Mouse (Mus musculus) heart, embryonic 11.5 days (tissue): ENCODE results near the gene Kcnk2. TPM values are rescaled to one million over a fixed set of nuclear protein-coding genes. Genes with fewer than 3 reads are reported as not detected.

Experiments used
- ATAC-seq: fragments of 200-750 bp; cut with Nextera tagmentation; replicated peaks from 2 replicates; pipeline ENCODE4 v1.8.0; 2017; ENCODE audit warnings: moderate library complexity; ENCODE audit not compliant: insufficient number of reproducible peaks, low FRiP score, low TSS enrichment
- H3K27ac ChIP-seq: fragments of 300-500 bp; sonication (generic); 2 replicates; pipeline ENCODE4 v1.5.1; 2014; ENCODE audit warnings: mild to moderate bottlenecking, low read depth, low read length
- H3K27me3 ChIP-seq: fragments of 300-500 bp; sonication (generic); 2 replicates; pipeline ENCODE4 v1.6.1; 2014; ENCODE audit warnings: mild to moderate bottlenecking, low read length, mixed read lengths; ENCODE audit not compliant: control insufficient read depth, insufficient read depth
- H3K36me3 ChIP-seq: fragments of 300-500 bp; sonication (generic); 2 replicates; pipeline ENCODE4 v1.6.1; 2014; ENCODE audit warnings: mild to moderate bottlenecking, low read length, moderate library complexity, mixed read lengths; ENCODE audit not compliant: control insufficient read depth, insufficient read depth
- H3K4me1 ChIP-seq: fragments of 300-500 bp; sonication (generic); 2 replicates; pipeline ENCODE4 v1.6.1; 2014; ENCODE audit warnings: low read length; ENCODE audit not compliant: control insufficient read depth, insufficient read depth
- H3K4me2 ChIP-seq: fragments of 300-500 bp; sonication (generic); 2 replicates; pipeline ENCODE4 v1.6.1; 2014; ENCODE audit warnings: mild to moderate bottlenecking, moderate library complexity
- H3K4me3 ChIP-seq: fragments of 300-500 bp; sonication (generic); 2 replicates; pipeline ENCODE4 v1.5.1; 2014; ENCODE audit warnings: low read depth, low read length
- H3K9ac ChIP-seq: fragments of 300-500 bp; sonication (generic); 2 replicates; pipeline ENCODE4 v1.6.1; 2014; ENCODE audit warnings: mild to moderate bottlenecking, low read depth, low read length, moderate library complexity
- H3K9me3 ChIP-seq: fragments of 300-500 bp; sonication (generic); replicated peaks from 2 replicates; pipeline ENCODE4 v1.6.1; 2016; ENCODE audit warnings: low read length; ENCODE audit not compliant: control insufficient read depth
- WGBS: fragments of 180-500 bp; shearing (Covaris S2); extraction: QIAGEN DNeasy Blood & Tissue Kit; methylation state at CpG from one replicate; pipeline ENCODE4 v1.1.7; 2014; ENCODE audit not compliant: insufficient replicate concordance; 5-methylcytosine and 5-hydroxymethylcytosine counted together
- polyA plus RNA-seq: library from polyadenylated mRNA; unstranded; fragments of >200 nt; fragmentation: Nextera tagmentation; extraction: Ambion mirVana; gene quantifications from 2 replicates; pipeline ENCODE4 v1.2.1, GENCODE M21; 2014

Kcnk2 gene
- polyA plus RNA-seq, 1 experiment from 2014 or later = 0.70 TPM

DNA sequence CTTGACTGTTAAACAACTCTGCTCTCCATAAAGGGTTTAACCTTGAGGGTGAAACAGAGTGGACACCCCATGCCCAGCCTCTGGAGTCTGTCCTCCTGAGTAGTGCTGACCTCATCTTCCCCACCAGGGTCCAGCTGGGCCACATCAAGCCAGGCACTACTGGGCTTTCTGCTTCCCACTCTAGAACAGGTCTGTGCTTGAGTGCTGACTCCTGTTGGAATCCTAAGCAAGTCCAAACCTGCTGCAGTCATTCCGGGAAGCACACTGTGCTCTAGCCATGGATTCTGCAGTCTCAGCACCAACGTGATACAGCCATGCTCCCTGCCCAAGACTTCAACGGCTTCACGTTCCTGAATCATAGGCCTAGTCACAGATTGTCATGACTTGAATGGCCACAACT is 42.4 kb downstream of the Kcnk2 start:
- no peaks in the 10 kb centered on the region for H3K9me3 ChIP-seq
- no peaks in the 10 kb centered on the region for H3K4me1 ChIP-seq
- no peaks in the 10 kb centered on the region for H3K36me3 ChIP-seq
- no peak for ATAC-seq
- H3K4me2 ChIP-seq = no peak overlapping the region
- 74% methylated on average over 4 of the region's 4 CpGs for WGBS
- H3K27me3 ChIP-seq = no peaks in the 10 kb centered on the region
- H3K27ac ChIP-seq = no peak overlapping the region
- no peak overlapping the region for H3K4me3 ChIP-seq
- no peak overlapping the region for H3K9ac ChIP-seq

DNA sequence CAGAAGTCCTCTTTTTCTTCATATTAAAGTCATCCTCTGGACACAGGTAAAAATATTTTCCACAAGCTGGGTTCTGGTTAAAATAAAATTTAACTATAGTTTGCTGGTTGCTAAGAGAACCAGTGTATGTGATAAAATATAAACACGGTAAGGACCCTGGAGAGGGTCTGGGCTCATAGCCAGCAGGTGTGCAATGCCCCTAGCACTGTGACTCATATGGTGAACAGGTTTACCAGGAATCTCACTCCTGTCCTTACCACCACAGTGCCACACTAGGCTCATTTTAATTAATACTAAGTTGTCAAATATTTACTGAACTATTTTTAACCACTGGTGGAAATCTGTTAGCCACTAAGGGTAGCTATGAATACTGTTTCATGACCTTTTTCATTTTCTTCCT is 48.2 kb downstream of the Kcnk2 start:
- no peak overlapping the region for H3K4me2 ChIP-seq
- H3K27ac ChIP-seq = no peak overlapping the region
- 0 out of 2 replicates have a peak, but pooled peaks cover 2% of the 10 kb centered on the region for H3K27me3 ChIP-seq
- no peaks in the 10 kb centered on the region for H3K9me3 ChIP-seq
- WGBS = 52% methylated on average over 1 of the region's 1 CpGs
- H3K4me3 ChIP-seq = no peak overlapping the region
- H3K36me3 ChIP-seq = no peaks in the 10 kb centered on the region
- peaks cover 12% of the 10 kb centered on the region; the same call in 1 of the 2 replicates for H3K4me1 ChIP-seq
- no peak for ATAC-seq
- no peak overlapping the region for H3K9ac ChIP-seq

GRCm38 (mm10) chr1:189351804-189352203 is 50.3 kb downstream of the Kcnk2 start:
- no peak overlapping the region; the same call in 1 of the 2 replicates for H3K4me2 ChIP-seq
- 0 out of 2 replicates have a peak, but pooled peaks have one; percentile 55 for ATAC-seq
- peaks cover 12% of the 10 kb centered on the region; the same call in 1 of the 2 replicates for H3K4me1 ChIP-seq
- 0 out of 2 replicates have a peak, but pooled peaks cover 2% of the 10 kb centered on the region for H3K27me3 ChIP-seq
- 25% methylated on average over 6 of the region's 6 CpGs for WGBS
- no peak overlapping the region for H3K9ac ChIP-seq
- H3K4me3 ChIP-seq = no peak overlapping the region
- no peaks in the 10 kb centered on the region for H3K36me3 ChIP-seq
- no peak overlapping the region for H3K27ac ChIP-seq
- H3K9me3 ChIP-seq = no peaks in the 10 kb centered on the region

GRCm38 (mm10) chr1:189349205-189349604 is 52.9 kb downstream of the Kcnk2 start:
- Histone ChIP-seq H3K27ac (no peak overlapping the region), H3K27me3 (peaks cover 9% of the 10 kb centered on the region; the same call in 1 of the 2 replicates), H3K4me2 (no peak overlapping the region), H3K4me3 (no peak overlapping the region), H3K9ac (no peak overlapping the region), H3K36me3 (no peaks in the 10 kb centered on the region), H3K4me1 (peaks cover 12% of the 10 kb centered on the region; the same call in 1 of the 2 replicates), H3K9me3 (no peaks in the 10 kb centered on the region)
- 85% methylated on average over 5 of the region's 5 CpGs for WGBS
- no peak for ATAC-seq

DNA sequence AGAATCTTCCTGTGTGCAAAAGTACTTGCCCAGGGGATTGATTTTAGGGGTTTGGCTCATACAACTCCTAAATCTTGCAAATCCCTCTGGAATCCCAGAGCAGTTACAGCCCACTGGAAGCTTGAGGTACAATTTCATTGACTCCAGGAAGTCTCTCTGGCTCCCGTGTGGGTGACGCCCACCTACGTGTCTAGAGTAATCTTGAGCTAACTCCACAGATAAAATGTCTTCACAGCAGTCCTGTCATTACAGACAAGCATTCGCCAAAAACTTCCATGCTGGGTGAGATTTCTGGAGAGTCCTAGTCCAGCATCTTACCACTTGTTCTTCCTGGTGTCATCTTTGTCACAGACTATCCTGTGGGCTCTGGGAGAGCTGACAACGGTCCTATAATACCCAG is 56.9 kb downstream of the Kcnk2 start:
- H3K27me3 ChIP-seq = peaks cover 16% of the 10 kb centered on the region
- H3K4me1 ChIP-seq = no peaks in the 10 kb centered on the region
- H3K27ac ChIP-seq = no peak overlapping the region
- no peak for ATAC-seq
- H3K36me3 ChIP-seq = no peaks in the 10 kb centered on the region
- no peak overlapping the region for H3K4me2 ChIP-seq
- no peaks in the 10 kb centered on the region for H3K9me3 ChIP-seq
- no peak overlapping the region for H3K9ac ChIP-seq
- no peak overlapping the region for H3K4me3 ChIP-seq
- 50% methylated on average over 5 of the region's 5 CpGs for WGBS

GRCm38 (mm10) chr1:189343301-189344251 is 58.5 kb downstream of the Kcnk2 start:
- peak overlapping the region; percentile 100 for H3K4me2 ChIP-seq
- H3K9me3 ChIP-seq = no peaks in the 10 kb centered on the region
- H3K4me3 ChIP-seq = peak overlapping the region; percentile 67
- ATAC-seq = peak; percentile 62
- H3K27ac ChIP-seq = no peak overlapping the region
- no peaks in the 10 kb centered on the region for H3K4me1 ChIP-seq
- H3K9ac ChIP-seq = peak overlapping the region; percentile 71
- H3K36me3 ChIP-seq = no peaks in the 10 kb centered on the region
- WGBS = 2% methylated on average over 66 of the region's 82 CpGs
- peaks cover 16% of the 10 kb centered on the region for H3K27me3 ChIP-seq

GRCm38 (mm10) chr1:189342416-189343104 is 59.5 kb downstream of the Kcnk2 start:
- Histone ChIP-seq H3K4me3 (peak overlapping the region; percentile 67), H3K27me3 (peaks cover 16% of the 10 kb centered on the region), H3K9ac (no peak overlapping the region), H3K4me2 (peak overlapping the region; percentile 100), H3K9me3 (no peaks in the 10 kb centered on the region), H3K27ac (no peak overlapping the region), H3K36me3 (no peaks in the 10 kb centered on the region), H3K4me1 (no peaks in the 10 kb centered on the region)
- no peak for ATAC-seq
- 1% methylated on average over 30 of the region's 30 CpGs for WGBS

DNA sequence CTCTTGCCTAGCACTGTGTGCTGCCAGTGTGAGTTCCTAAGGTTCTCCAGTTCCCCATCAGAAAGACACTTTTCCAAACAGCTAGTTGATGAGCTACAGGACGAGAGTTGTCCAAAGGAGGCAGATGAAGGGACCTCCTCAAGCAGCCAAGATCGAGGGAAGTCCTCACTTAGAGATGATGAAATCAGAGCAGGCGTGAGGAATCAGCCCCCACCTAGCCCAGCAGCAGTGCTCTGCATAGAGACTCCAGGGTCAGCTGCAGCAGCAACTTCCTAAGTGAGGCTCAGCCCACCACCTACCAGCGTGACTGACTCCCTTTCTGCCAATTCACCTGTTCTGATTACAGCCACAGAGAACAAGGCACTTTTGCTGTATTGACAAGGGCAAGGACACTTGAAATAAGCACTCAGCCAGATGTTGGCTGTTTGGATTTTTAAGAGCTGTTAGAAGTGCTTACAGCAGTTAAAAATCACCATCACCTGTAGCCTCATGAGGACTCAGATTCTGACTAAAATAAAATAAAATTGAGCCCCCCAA is 60.6 kb downstream of the Kcnk2 start:
- Histone ChIP-seq H3K4me1 (no peaks in the 10 kb centered on the region), H3K4me3 (no peak overlapping the region), H3K27ac (no peak overlapping the region), H3K36me3 (no peaks in the 10 kb centered on the region), H3K9ac (no peak overlapping the region), H3K9me3 (no peaks in the 10 kb centered on the region), H3K4me2 (no peak overlapping the region), H3K27me3 (peaks cover 16% of the 10 kb centered on the region)
- ATAC-seq = no peak
- 21% methylated on average over 4 of the region's 4 CpGs for WGBS
